Mouse (Mus musculus) bone marrow macrophage, adult 2 months (primary cell): ENCODE data around the gene Paqr7.

ENCODE experiments used
- CTCF ChIP-seq: IDR thresholded peaks from 2 replicates; pipeline ENCODE4 v1.5.1; 2012; ENCODE audit warnings: low read depth, mild to moderate bottlenecking, low read length, moderate library complexity
- POLR2A ChIP-seq: IDR thresholded peaks from 2 replicates; pipeline ENCODE4 v1.6.1; 2012; ENCODE audit warnings: mild to moderate bottlenecking, low read depth, low read length, borderline replicate concordance

DNA sequence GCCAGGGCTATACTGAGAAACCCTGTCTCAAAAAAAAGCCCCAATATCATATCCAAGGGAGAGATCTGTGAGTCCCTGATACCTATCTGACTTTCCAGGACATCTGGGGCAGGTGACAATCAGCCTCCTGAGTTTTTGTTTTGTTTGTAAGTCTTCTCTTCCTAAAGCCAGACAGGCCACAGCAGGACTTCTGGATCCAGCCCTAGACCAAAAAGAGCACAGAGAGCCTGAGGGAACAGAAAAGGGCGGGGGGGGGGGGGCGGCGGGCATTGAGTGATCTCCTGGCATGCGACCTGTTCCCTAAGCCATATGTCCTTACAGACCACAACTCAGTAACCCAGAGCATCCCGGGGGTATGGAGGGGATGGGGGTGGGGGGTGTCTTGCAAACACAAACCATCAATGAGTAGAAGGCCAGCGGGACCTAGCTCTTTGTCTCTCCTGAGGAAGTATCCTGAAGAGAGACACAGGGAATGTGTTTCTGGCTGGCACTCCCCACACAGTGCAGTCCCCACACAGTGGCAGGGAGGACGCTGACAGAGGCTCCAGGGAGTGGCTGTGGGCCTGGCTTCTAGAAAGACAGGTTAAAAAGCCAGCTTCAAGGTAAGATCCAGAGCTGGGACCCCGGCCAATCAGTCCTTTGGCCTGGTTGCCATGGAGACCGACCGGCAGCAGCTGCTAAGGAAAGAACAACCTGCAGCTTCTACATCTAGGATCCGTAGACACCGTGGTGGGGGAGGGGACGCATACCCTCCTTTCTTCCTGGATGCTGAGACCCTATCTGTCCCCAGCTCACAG, 46.7 kb upstream of the Paqr7 start:
- TF ChIP-seq CTCF (no peak), POLR2A (no peak)
